Mouse (Mus musculus): ENCODE measurements around the gene Nxnl2. TPM values are rescaled to one million over a fixed set of nuclear protein-coding genes. Genes with fewer than 3 reads are reported as not detected.
A peak's percentile ranks its signal among the peaks of the same experiment; 100 is the strongest.

The Nxnl2 gene
- 1.7 and 2.2 TPM in 2 replicates for polyA plus RNA-seq (2015; fragmentation: Nextera tagmentation; extraction: Ambion mirVana)

DNA sequence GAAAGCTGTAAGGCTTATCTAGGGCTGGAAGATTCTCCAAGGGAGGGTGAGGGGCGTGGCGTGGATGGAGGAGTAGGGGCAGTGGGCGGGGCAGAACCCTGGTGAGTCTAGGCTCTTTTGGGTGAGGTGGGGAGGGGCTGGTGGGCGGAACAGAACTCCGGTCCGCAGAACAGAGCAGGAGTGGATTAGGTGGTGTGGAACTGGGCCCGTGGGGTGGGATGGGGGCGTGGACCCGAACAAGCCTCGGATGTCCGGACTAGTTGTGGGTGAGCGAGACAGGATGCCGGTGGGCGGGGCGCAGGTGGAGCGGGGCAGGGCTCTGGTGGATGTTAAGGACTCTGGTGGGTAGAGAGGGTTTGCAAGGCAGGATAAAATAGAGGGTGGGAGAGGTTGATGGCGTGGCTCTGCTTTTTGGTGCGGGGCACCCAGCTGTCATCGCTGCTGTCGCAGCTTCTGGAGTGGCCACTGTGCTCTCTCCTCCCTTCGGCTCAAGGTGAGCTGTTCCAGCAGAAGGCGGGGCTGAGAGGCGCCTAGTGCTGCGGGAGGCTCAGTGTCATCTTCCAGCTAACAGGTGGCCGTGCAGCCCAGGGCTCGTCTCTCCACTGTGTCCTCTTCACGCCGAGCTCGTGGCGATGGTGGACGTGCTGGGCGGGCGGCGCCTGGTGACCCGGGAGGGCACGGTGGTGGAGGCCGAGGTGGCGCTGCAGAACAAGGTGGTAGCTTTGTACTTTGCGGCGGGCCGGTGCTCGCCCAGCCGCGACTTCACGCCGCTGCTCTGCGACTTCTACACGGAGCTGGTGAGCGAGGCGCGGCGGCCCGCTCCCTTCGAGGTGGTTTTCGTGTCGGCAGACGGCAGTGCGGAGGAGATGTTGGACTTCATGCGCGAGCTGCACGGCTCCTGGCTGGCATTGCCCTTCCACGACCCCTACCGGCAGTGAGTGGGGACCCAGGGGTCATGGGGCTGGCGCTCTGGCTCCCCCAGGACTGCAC lies at the start of gene Nxnl2:
Nxnl2 (plus strand) TSS at position 332 of the 990 bp plus-strand sequence.
- peak; percentile 68 for ATAC-seq (replicated peaks; ENCODE audit: insufficient number of reproducible peaks, insufficient read depth, low FRiP score, low read depth)
- Histone ChIP-seq H3K9me3 (replicated peaks) (no peaks in the 10 kb centered on the region), H3K4me3 (peak within 1 kb of the TSS; percentile 60), H3K27me3 (peaks cover 20% of the 10 kb centered on the region), H3K4me2 (peak within 1 kb of the TSS; percentile 99), H3K36me3 (no peaks in the 10 kb centered on the region), H3K9ac (peak within 1 kb of the TSS; percentile 37), H3K4me1 (replicated peaks) (peaks cover 20% of the 10 kb centered on the region), H3K27ac (0 out of 2 replicates have a peak within 1 kb of the TSS, but pooled peaks have one; percentile 3)
- WGBS: under 1% methylated on average over 64 of the region's 64 CpGs

DNA sequence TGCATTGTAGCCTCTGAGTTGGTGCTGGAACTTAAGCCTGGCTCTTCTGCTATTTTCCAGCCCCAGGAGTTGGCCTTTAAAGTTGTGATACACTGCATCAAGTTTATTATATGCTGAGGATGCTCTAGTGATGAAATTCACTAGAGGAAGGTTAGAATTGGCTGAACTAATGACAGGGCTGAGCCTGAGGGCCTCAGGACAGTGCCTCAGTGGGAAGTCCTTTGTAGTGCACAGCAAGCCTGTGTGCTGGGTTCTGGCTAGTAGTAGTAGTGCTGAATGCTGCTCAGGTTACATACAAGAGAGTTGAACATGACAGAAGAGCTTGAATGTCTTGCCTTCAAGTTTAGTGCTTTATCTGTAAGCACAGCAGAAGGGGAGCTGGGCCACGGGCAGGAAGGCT lies 48.9 kb upstream of the Nxnl2 start:
- 0 out of 2 replicates have a peak overlapping the region, but pooled peaks have one; percentile 33 for H3K27ac ChIP-seq
- 3% methylated on average over 1 of the region's 1 CpGs for WGBS
- ATAC-seq (replicated peaks; ENCODE audit: insufficient number of reproducible peaks, insufficient read depth, low FRiP score, low read depth): no peak

DNA sequence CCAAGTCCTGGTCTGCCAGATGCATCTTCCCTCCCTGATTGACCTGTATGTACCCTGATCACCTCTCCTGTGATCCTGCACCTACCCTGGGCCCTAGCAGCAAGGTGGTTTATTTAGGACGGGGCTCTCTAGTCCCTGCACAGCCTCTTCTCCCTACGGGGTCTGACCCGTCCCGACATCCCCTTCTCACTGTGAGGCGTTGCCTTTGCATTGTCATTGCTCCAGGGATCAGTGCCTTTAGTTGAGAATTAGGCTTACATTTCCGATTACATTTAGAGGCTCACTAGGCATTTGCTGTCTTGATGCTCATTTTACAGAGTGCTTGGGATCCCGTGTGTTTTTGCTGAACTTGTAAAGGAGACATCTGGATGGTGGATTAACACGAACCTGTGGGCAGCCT lies 48.1 kb upstream of the Nxnl2 start:
- Histone ChIP-seq H3K4me3 (no peak overlapping the region), H3K27ac (no peak overlapping the region), H3K27me3 (no peaks in the 10 kb centered on the region), H3K4me1 (replicated peaks) (peaks cover 82% of the 10 kb centered on the region), H3K4me2 (no peak overlapping the region), H3K9ac (no peak overlapping the region), H3K9me3 (replicated peaks) (no peaks in the 10 kb centered on the region), H3K36me3 (no peaks in the 10 kb centered on the region; the same call in 1 of the 2 replicates)
- no peak for ATAC-seq (replicated peaks; ENCODE audit: insufficient number of reproducible peaks, insufficient read depth, low FRiP score, low read depth)
- 82% methylated on average over 8 of the region's 8 CpGs for WGBS

More for the DNA sequence above, 48.9 kb upstream of the Nxnl2 start:
- Histone ChIP-seq H3K9me3 (replicated peaks) (no peaks in the 10 kb centered on the region), H3K9ac (no peak overlapping the region), H3K36me3 (no peaks in the 10 kb centered on the region; the same call in 1 of the 2 replicates), H3K4me3 (no peak overlapping the region), H3K4me2 (no peak overlapping the region), H3K4me1 (replicated peaks) (peaks cover 75% of the 10 kb centered on the region), H3K27me3 (no peaks in the 10 kb centered on the region)

DNA sequence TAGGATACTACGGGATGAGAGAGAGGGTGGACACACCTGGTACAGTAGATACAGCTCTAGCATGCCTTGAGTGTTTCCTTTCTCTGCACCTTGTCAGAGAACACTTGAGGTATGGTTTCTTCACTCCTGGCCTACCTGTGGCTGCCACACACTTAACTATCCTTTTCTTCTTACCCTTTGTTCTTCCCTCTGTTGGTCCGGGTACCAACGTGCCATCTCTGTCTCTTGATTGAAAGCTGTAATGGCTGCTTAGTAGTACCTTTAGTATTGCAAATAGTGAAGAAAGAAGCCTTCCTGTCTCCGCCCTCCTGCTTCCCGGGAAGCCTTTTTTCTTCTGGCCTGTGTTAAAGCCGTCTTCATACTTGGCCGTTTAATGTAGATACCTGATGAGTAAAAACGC lies 45.5 kb upstream of the Nxnl2 start:
- Histone ChIP-seq H3K4me3 (no peak overlapping the region), H3K27me3 (no peaks in the 10 kb centered on the region), H3K36me3 (peaks cover 2% of the 10 kb centered on the region; the same call in 1 of the 2 replicates), H3K4me1 (replicated peaks) (peaks cover 66% of the 10 kb centered on the region), H3K27ac (no peak overlapping the region), H3K9ac (no peak overlapping the region), H3K9me3 (replicated peaks) (no peaks in the 10 kb centered on the region), H3K4me2 (no peak overlapping the region)
- no peak for ATAC-seq (replicated peaks; ENCODE audit: insufficient number of reproducible peaks, insufficient read depth, low FRiP score, low read depth)
- WGBS: 70% methylated on average over 8 of the region's 8 CpGs

DNA sequence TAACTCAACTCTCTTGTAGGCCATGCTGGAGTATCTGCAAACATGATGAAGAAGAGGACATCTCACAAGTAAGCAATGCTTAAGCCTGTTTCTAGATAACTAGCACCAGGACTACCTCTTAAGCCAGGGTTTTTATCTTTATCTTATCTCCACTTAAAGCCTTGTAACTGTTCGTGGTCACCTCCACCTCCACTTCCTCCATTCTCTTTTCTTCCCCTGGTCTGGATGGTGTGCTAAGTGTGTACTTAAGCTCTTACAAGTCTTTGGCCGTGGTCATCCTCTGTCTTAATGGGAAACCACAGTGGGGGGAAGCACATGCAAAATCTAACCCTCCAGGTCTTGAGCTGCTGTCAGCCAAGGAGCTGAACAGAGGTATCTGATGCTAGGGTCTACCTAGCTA lies 42.9 kb upstream of the Nxnl2 start:
- ATAC-seq (replicated peaks; ENCODE audit: insufficient number of reproducible peaks, insufficient read depth, low FRiP score, low read depth): no peak
- Histone ChIP-seq H3K9me3 (replicated peaks) (no peaks in the 10 kb centered on the region), H3K4me1 (replicated peaks) (peaks cover 41% of the 10 kb centered on the region), H3K4me3 (no peak overlapping the region), H3K4me2 (no peak overlapping the region), H3K9ac (no peak overlapping the region), H3K27me3 (no peaks in the 10 kb centered on the region), H3K27ac (0 out of 2 replicates have a peak overlapping the region, but pooled peaks have one; percentile 14), H3K36me3 (peaks cover 6% of the 10 kb centered on the region; the same call in 1 of the 2 replicates)
- WGBS: 34% methylated on average over 2 of the region's 2 CpGs

DNA sequence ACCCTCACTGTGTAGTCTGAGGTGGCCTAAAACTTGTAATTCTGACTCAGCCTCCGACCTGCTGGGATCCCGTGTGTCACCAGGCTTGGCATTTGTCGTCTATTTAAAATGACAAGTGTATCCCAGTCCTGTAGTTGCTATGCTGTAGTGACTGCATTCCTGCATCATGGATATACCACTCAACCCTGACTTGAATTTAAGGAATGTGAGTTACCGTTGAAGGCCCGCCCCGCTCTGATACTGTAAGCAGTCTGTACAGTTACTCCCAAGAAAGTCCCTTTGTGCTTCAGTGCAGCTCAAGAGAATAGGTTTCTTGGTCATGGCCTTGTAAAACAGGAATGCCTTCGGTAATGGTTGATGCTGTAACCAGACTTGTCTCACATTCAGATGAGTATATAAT lies 42.4 kb upstream of the Nxnl2 start:
- H3K4me2 ChIP-seq: no peak overlapping the region
- H3K9ac ChIP-seq: no peak overlapping the region
- no peaks in the 10 kb centered on the region for H3K9me3 ChIP-seq (replicated peaks)
- H3K27ac ChIP-seq: peak overlapping the region; percentile 14; the same call in 1 of the 2 replicates
- 0 out of 2 replicates have a peak, but pooled peaks have one; percentile 22 for ATAC-seq (replicated peaks; ENCODE audit: insufficient number of reproducible peaks, insufficient read depth, low FRiP score, low read depth)
- H3K4me3 ChIP-seq: no peak overlapping the region
- H3K27me3 ChIP-seq: no peaks in the 10 kb centered on the region
- 46% methylated on average over 7 of the region's 7 CpGs for WGBS
- peaks cover 6% of the 10 kb centered on the region; the same call in 1 of the 2 replicates for H3K36me3 ChIP-seq
- H3K4me1 ChIP-seq (replicated peaks): peaks cover 37% of the 10 kb centered on the region

DNA sequence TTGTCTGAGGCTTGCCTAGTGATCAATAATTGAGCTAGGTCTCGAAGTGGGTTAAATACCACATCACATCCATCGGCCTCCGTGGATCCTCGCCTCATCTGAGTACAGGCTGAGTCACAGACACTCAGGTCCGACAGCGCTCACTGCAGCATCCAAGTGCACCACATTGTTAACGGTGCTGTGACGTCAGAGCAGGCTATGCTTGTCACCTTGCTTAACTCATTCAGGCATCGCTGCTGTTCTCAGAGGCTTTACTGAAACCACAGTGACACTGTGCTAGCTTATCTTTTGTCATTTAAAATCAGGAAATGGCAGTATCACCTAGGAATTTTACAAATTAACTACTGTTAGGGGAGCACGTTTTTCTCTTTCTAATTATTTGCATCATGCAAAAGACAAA lies 39.6 kb upstream of the Nxnl2 start:
- WGBS: 78% methylated on average over 10 of the region's 10 CpGs
- Histone ChIP-seq H3K27me3 (no peaks in the 10 kb centered on the region), H3K9me3 (replicated peaks) (no peaks in the 10 kb centered on the region), H3K4me2 (no peak overlapping the region), H3K4me3 (no peak overlapping the region), H3K36me3 (peaks cover 14% of the 10 kb centered on the region; the same call in 1 of the 2 replicates), H3K4me1 (replicated peaks) (peaks cover 24% of the 10 kb centered on the region), H3K9ac (no peak overlapping the region), H3K27ac (no peak overlapping the region)
- ATAC-seq (replicated peaks; ENCODE audit: insufficient number of reproducible peaks, insufficient read depth, low FRiP score, low read depth): no peak

DNA sequence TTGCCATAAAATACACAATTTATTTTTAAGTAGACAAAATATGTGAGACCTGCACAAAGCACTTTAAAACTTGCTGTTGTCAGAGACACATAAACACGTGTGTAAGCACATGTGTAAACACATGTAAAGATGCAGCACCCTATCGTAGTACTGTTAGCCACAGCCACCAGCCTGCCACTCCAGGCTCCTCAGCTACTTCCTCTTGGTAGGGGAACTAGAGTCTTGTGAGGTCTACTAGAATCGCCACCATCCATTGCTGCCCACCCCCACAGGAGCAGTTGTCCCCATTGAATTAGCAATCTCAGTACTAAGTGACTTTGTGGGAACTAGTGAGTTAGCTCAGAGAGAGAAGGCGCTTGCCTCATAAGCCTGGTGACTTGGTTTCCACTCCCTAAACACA lies 34.5 kb upstream of the Nxnl2 start:
- no peak overlapping the region for H3K9ac ChIP-seq
- H3K27me3 ChIP-seq: no peaks in the 10 kb centered on the region
- H3K27ac ChIP-seq: no peak overlapping the region
- no peaks in the 10 kb centered on the region for H3K9me3 ChIP-seq (replicated peaks)
- H3K36me3 ChIP-seq: peaks cover 25% of the 10 kb centered on the region
- no peak overlapping the region for H3K4me3 ChIP-seq
- WGBS: 80% methylated on average over 4 of the region's 4 CpGs
- ATAC-seq (replicated peaks; ENCODE audit: insufficient number of reproducible peaks, insufficient read depth, low FRiP score, low read depth): no peak
- H3K4me1 ChIP-seq (replicated peaks): peaks cover 14% of the 10 kb centered on the region
- no peak overlapping the region for H3K4me2 ChIP-seq

DNA sequence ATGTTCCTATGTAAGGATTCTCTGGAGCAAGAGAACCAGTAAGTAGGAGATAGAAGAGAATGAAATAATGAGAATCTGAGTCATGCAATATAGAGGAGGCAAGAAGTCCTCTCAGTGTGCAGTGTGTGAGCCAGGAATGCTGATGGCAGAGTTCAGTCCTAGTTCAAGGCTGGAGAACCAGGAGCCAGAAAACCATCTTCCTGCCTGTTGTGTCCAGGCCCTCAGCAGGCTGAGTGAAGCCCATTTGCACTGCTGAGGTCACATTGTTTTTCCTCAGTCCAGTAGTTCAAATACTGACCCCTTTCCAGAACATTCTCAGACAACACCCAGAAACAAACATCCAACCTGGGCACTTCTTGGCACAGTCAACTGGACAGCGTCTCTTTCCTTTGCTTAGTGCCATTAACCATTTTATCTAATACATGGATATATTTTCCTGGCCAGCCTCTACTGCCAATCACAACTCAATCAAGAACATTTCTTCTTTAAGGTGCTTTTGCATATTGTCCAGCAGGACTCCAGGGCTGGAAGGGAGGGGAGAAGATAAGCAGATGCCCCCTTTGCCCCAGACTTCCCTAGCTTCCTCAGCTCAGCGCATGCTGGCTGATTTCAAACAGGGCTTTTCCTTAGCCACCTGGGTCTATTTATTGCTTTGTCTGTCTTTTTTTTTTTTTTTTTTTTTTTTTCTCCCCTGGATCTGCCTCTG lies 33.7 kb upstream of the Nxnl2 start:
- no peak overlapping the region for H3K4me3 ChIP-seq
- H3K4me2 ChIP-seq: no peak overlapping the region
- peaks cover 30% of the 10 kb centered on the region for H3K36me3 ChIP-seq
- 58% methylated on average over 2 of the region's 2 CpGs for WGBS
- H3K27ac ChIP-seq: peak overlapping the region; percentile 39
- ATAC-seq (replicated peaks; ENCODE audit: insufficient number of reproducible peaks, insufficient read depth, low FRiP score, low read depth): no peak
- no peaks in the 10 kb centered on the region for H3K9me3 ChIP-seq (replicated peaks)
- H3K9ac ChIP-seq: no peak overlapping the region
- no peaks in the 10 kb centered on the region for H3K27me3 ChIP-seq
- peaks cover 14% of the 10 kb centered on the region for H3K4me1 ChIP-seq (replicated peaks)

DNA sequence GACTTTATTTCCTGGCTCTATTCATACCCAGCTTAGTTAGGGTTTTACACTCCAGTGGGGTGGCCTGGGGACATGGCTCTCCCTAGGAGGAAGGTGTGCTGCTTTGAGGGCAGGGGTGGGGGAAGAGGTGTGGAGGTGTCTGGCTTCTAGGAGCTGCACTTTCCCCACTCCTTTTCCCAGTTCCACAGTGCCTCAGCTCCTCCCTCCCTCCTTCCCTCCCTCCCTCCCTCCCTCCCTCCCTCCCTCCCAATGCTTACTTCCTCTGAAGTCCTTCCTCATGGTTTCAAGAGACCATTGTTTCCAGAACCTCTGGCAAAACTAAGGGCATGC lies 33.2 kb upstream of the Nxnl2 start:
- Histone ChIP-seq H3K36me3 (peaks cover 34% of the 10 kb centered on the region), H3K27me3 (no peaks in the 10 kb centered on the region), H3K4me1 (replicated peaks) (peaks cover 14% of the 10 kb centered on the region), H3K9me3 (replicated peaks) (no peaks in the 10 kb centered on the region), H3K9ac (no peak overlapping the region), H3K27ac (peak overlapping the region; percentile 39), H3K4me3 (no peak overlapping the region), H3K4me2 (no peak overlapping the region)
- no peak for ATAC-seq (replicated peaks; ENCODE audit: insufficient number of reproducible peaks, insufficient read depth, low FRiP score, low read depth)

DNA sequence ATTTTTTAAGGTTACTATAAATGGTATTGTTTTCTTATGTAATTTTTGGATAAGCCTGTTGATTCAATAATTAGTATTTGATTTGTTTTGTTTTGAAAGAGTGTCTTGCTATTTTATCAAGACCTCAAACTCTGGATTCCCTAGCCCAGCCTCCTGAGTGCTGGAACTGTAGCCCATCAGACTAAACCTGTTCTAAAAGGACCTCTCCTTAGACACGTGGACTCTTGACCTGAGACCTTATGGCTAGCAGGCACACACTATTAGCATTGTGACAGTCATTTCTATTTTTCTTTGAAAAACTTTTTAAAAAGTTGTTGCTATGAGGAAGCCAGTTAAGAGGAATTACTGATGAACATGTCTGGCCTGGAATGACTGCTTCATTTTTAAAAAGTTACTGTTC lies 23.7 kb upstream of the Nxnl2 start:
- ATAC-seq (replicated peaks; ENCODE audit: insufficient number of reproducible peaks, insufficient read depth, low FRiP score, low read depth): no peak
- H3K4me1 ChIP-seq (replicated peaks): 0 out of 2 replicates have a peak, but pooled peaks cover 2% of the 10 kb centered on the region
- H3K4me2 ChIP-seq: no peak overlapping the region
- no peak overlapping the region for H3K4me3 ChIP-seq
- H3K36me3 ChIP-seq: peaks cover 30% of the 10 kb centered on the region
- no peaks in the 10 kb centered on the region for H3K27me3 ChIP-seq
- no peak overlapping the region for H3K9ac ChIP-seq
- no peak overlapping the region for H3K27ac ChIP-seq
- H3K9me3 ChIP-seq (replicated peaks): no peaks in the 10 kb centered on the region
- 67% methylated on average over 1 of the region's 1 CpGs for WGBS

All from heart, embryonic 15.5 days (tissue).